In the genomic region with DNA sequence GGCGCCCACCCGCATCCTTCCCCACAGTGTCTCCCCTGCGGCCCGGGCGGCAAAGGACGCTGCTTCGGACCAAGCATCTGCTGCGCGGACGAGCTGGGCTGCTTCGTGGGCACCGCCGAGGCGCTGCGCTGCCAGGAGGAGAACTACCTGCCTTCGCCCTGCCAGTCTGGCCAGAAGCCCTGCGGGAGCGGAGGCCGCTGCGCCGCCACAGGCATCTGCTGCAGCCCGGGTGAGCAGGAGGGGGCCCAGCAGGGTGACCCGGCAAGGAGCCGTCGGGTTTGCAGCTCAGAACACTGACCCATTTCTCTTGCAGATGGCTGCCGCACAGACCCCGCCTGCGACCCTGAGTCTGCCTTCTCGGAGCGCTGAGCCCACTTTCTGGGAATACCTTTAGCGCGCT, we compare ENCODE assay signal across 10 mouse cellular contexts. TPM values are rescaled to one million over a fixed set of nuclear protein-coding genes. Genes with fewer than 3 reads are reported as not detected.
DNase-seq lines count a peak whose midpoint lies in the region; ATAC-seq and TF ChIP-seq lines count a peak whose summit lies in the region.
"Not testable (repeated sequence)": the region's sequence is repeated elsewhere in the genome, so short reads cannot be mapped to it uniquely, and the experiment has no call there.
"Had no signal": no experiment of that assay in that cellular context is flagged by ENCODE, and none has a peak within 500 bp of the region (broad histone marks: within the 10 kb centered on the region; RNA-seq: fewer than 3 reads in every experiment).

No protein-coding gene starts in this region.

- H3K4me1 ChIP-seq in embryonic facial prominence, embryonic 10.5 days = peaks cover 31% of the 10 kb centered on the region
- H3K4me1 ChIP-seq in hindbrain, embryonic 14.5 days (replicated peaks; ENCODE audit: control insufficient read depth, insufficient read depth, low read length) = peaks cover 13% of the 10 kb centered on the region; the same call in 1 of the 2 replicates
- H3K4me1 ChIP-seq in liver, embryonic 15.5 days (replicated peaks) = peaks cover 15% of the 10 kb centered on the region
- H3K4me1 ChIP-seq in midbrain, embryonic 16.5 days (ENCODE audit: control insufficient read depth, insufficient read depth, low read length) = peaks cover 16% of the 10 kb centered on the region
- H3K4me1 ChIP-seq in stomach, postnatal 0 days (replicated peaks; ENCODE audit: control insufficient read depth, insufficient read depth) = not testable (repeated sequence)

- H3K36me3 ChIP-seq in embryonic facial prominence, embryonic 10.5 days (replicated peaks); hindbrain, embryonic 14.5 days (replicated peaks; ENCODE audit: control insufficient read depth, insufficient read depth); liver, embryonic 15.5 days (replicated peaks); midbrain, embryonic 16.5 days (ENCODE audit: control insufficient read depth, insufficient read depth, low read length); stomach, postnatal 0 days (ENCODE audit: control insufficient read depth, insufficient read depth, low read length): not testable (repeated sequence)

- not testable (repeated sequence) for TF ChIP-seq CTCF in stomach, postnatal 0 days (IDR thresholded peaks at IDR 0.05; ENCODE audit: low read depth)

- intact Hi-C loops in gastrocnemius, postnatal 14 days (cut with DNase I; ENCODE audit: low total_unique reads) = not testable (repeated sequence)

- TF ChIP-seq EP300 in stomach, postnatal 0 days (optimal IDR thresholded peaks at IDR 0.05) = not testable (repeated sequence)

- H3K9ac ChIP-seq in hindbrain, embryonic 14.5 days; liver, embryonic 15.5 days: not testable (repeated sequence)
- H3K9ac ChIP-seq in midbrain, embryonic 16.5 days (ENCODE audit: low read depth, low read length) = 0 out of 2 replicates have a peak overlapping the region, but pooled peaks have one; percentile 21
- H3K9ac ChIP-seq in stomach, postnatal 0 days (ENCODE audit: low read length) = peak overlapping the region; percentile 38

- not testable (repeated sequence) for H3K27ac ChIP-seq in embryonic facial prominence, embryonic 10.5 days (replicated peaks); hindbrain, embryonic 14.5 days; liver, embryonic 15.5 days (replicated peaks); midbrain, embryonic 16.5 days (ENCODE audit: low read length); stomach, postnatal 0 days (replicated peaks)

- peaks cover 90% of the 10 kb centered on the region for H3K27me3 ChIP-seq in embryonic facial prominence, embryonic 10.5 days (replicated peaks; ENCODE audit: low read depth, poor library complexity, severe bottlenecking)
- H3K27me3 ChIP-seq in hindbrain, embryonic 14.5 days (ENCODE audit: control insufficient read depth, insufficient read depth, low read length) = peaks cover 71% of the 10 kb centered on the region
- H3K27me3 ChIP-seq in liver, embryonic 15.5 days = peaks cover 79% of the 10 kb centered on the region
- H3K27me3 ChIP-seq in midbrain, embryonic 16.5 days (ENCODE audit: control insufficient read depth, insufficient read depth, low read depth, low read length) = peaks cover 57% of the 10 kb centered on the region
- not testable (repeated sequence) for H3K27me3 ChIP-seq in stomach, postnatal 0 days (ENCODE audit: control insufficient read depth, insufficient read depth, low read length)

- peak overlapping the region; percentile 47 for H3K4me3 ChIP-seq in embryonic facial prominence, embryonic 10.5 days
- H3K4me3 ChIP-seq in hindbrain, embryonic 14.5 days (replicated peaks; ENCODE audit: low read length) = peak overlapping the region; percentile 20
- H3K4me3 ChIP-seq in liver, embryonic 15.5 days (replicated peaks) = peak overlapping the region; percentile 6; the same call in 1 of the 2 replicates
- peak overlapping the region; percentile 27 for H3K4me3 ChIP-seq in midbrain, embryonic 16.5 days (ENCODE audit: low read depth, low read length)
- peak overlapping the region; percentile 26 for H3K4me3 ChIP-seq in stomach, postnatal 0 days (ENCODE audit: low read depth, low read length)

- H3K9me3 ChIP-seq in embryonic facial prominence, embryonic 10.5 days; hindbrain, embryonic 14.5 days (ENCODE audit: control insufficient read depth, low read length); liver, embryonic 15.5 days (replicated peaks); midbrain, embryonic 16.5 days (replicated peaks; ENCODE audit: control insufficient read depth, low read length, poor library complexity, severe bottlenecking); stomach, postnatal 0 days (ENCODE audit: control insufficient read depth, low read length): not testable (repeated sequence)

- H3K4me2 ChIP-seq in hindbrain, embryonic 14.5 days (replicated peaks) = peak overlapping the region; percentile 42
- peak overlapping the region; percentile 46 for H3K4me2 ChIP-seq in liver, embryonic 15.5 days
- peak overlapping the region; percentile 49 for H3K4me2 ChIP-seq in midbrain, embryonic 16.5 days (ENCODE audit: low read length)
- peak overlapping the region; percentile 47 for H3K4me2 ChIP-seq in stomach, postnatal 0 days (replicated peaks; ENCODE audit: low read depth)

- ATAC-seq in hindbrain, embryonic 14.5 days (ENCODE audit: low FRiP score); liver, embryonic 15.5 days (ENCODE audit: insufficient read depth); midbrain, embryonic 16.5 days: not testable (repeated sequence)
- ATAC-seq in stomach, postnatal 0 days (ENCODE audit: low FRiP score, low TSS enrichment) = 0 out of 2 replicates have a peak, but pooled peaks have one; percentile 8

- 2% methylated on average over 32 of the region's 32 CpGs for WGBS in embryonic facial prominence, embryonic 10.5 days
- WGBS in hindbrain, embryonic 14.5 days = 1% methylated on average over 28 of the region's 32 CpGs
- 6% methylated on average over 32 of the region's 32 CpGs for WGBS in liver, embryonic 15.5 days (ENCODE audit: insufficient replicate concordance)
- 1% methylated on average over 30 of the region's 32 CpGs for WGBS in midbrain, embryonic 16.5 days
- WGBS in stomach, postnatal 0 days = 3% methylated on average over 26 of the region's 32 CpGs

- DNase-seq in adrenal gland, postnatal 14 days = peak; percentile 40
- DNase-seq in embryonic facial prominence, embryonic 10.5 days (ENCODE audit: low spot score) = peak; percentile 53
- peak; percentile 30 for DNase-seq in gastrocnemius, postnatal 14 days
- DNase-seq in hindbrain, embryonic 14.5 days (ENCODE audit: low spot score) = not testable (repeated sequence)
- DNase-seq in kidney, postnatal 14 days = peak; percentile 37
- DNase-seq in stomach, postnatal 0 days (ENCODE audit: low spot score) = peak; percentile 46

RNA-seq across cellular contexts. Expression of a gene that starts 0.6 kb away (rescaled TPM):
- not detected in 2 replicates for total RNA-seq in adrenal gland, postnatal 14 days (2021)
- not detected in 2 replicates for polyA plus RNA-seq in embryonic facial prominence, embryonic 10.5 days (2016; fragmentation: Nextera tagmentation; extraction: Ambion mirVana)
- total RNA-seq in gastrocnemius, postnatal 14 days (2021) = not detected
- 0.87 TPM in 1 of 2 replicates, not detected in the other for polyA plus RNA-seq in hindbrain, embryonic 14.5 days (2014; fragmentation: Nextera tagmentation; extraction: Ambion mirVana)
- polyA plus RNA-seq in liver, embryonic 15.5 days (2015; fragmentation: Nextera tagmentation; extraction: Ambion mirVana) = not detected in 2 replicates
- polyA plus RNA-seq in midbrain, embryonic 16.5 days (2015; fragmentation: Nextera tagmentation; extraction: Ambion mirVana) = 0.93 and 15.3 TPM in 2 replicates
- polyA plus RNA-seq in stomach, postnatal 0 days (2015; fragmentation: Nextera tagmentation; extraction: Ambion mirVana) = not detected in 2 replicates
- total RNA-seq: gastrocnemius, postnatal 25 days; layer of hippocampus, postnatal 36 days had no signal

RNA-seq across cellular contexts. Expression of a gene that starts 5.8 kb away (rescaled TPM):
- total RNA-seq in adrenal gland, postnatal 14 days (2021) = not detected in 2 replicates
- not detected in 2 replicates for polyA plus RNA-seq in embryonic facial prominence, embryonic 10.5 days (2016; fragmentation: Nextera tagmentation; extraction: Ambion mirVana)
- total RNA-seq in gastrocnemius, postnatal 14 days (2021) = not detected
- polyA plus RNA-seq in hindbrain, embryonic 14.5 days (2014; fragmentation: Nextera tagmentation; extraction: Ambion mirVana) = not detected in 2 replicates
- polyA plus RNA-seq in liver, embryonic 15.5 days (2015; fragmentation: Nextera tagmentation; extraction: Ambion mirVana) = not detected in 2 replicates
- 76.0 and 77.8 TPM in 2 replicates for polyA plus RNA-seq in midbrain, embryonic 16.5 days (2015; fragmentation: Nextera tagmentation; extraction: Ambion mirVana)
- 0.23 and 0.36 TPM in 2 replicates for polyA plus RNA-seq in stomach, postnatal 0 days (2015; fragmentation: Nextera tagmentation; extraction: Ambion mirVana)
- total RNA-seq: gastrocnemius, postnatal 25 days had no signal

RNA-seq across cellular contexts. Expression of a gene that starts 13.0 kb away (rescaled TPM):
- 54.5 and 63.2 TPM in 2 replicates for total RNA-seq in adrenal gland, postnatal 14 days (2021)
- polyA plus RNA-seq in embryonic facial prominence, embryonic 10.5 days (2016; fragmentation: Nextera tagmentation; extraction: Ambion mirVana) = 83.7 and 86.4 TPM in 2 replicates
- total RNA-seq in gastrocnemius, postnatal 14 days (2021) = 10 to 100 TPM; 41.6 to 47.5 TPM
- polyA plus RNA-seq in hindbrain, embryonic 14.5 days (2014; fragmentation: Nextera tagmentation; extraction: Ambion mirVana) = 96.8 and 107 TPM in 2 replicates
- polyA plus RNA-seq in liver, embryonic 15.5 days (2015; fragmentation: Nextera tagmentation; extraction: Ambion mirVana) = 40.3 and 41.1 TPM in 2 replicates
- 99.4 and 109 TPM in 2 replicates for polyA plus RNA-seq in midbrain, embryonic 16.5 days (2015; fragmentation: Nextera tagmentation; extraction: Ambion mirVana)
- polyA plus RNA-seq in stomach, postnatal 0 days (2015; fragmentation: Nextera tagmentation; extraction: Ambion mirVana) = 74.6 and 76.3 TPM in 2 replicates

RNA-seq across cellular contexts. Expression of a gene that starts 53.3 kb away (rescaled TPM):
- total RNA-seq in adrenal gland, postnatal 14 days (2021) = 13.4 and 14.0 TPM in 2 replicates
- polyA plus RNA-seq in embryonic facial prominence, embryonic 10.5 days (2016; fragmentation: Nextera tagmentation; extraction: Ambion mirVana) = 23.3 and 25.5 TPM in 2 replicates
- 1 to 10 TPM; 5.4 to 6.1 TPM for total RNA-seq in gastrocnemius, postnatal 14 days (2021)
- polyA plus RNA-seq in hindbrain, embryonic 14.5 days (2014; fragmentation: Nextera tagmentation; extraction: Ambion mirVana) = 11.5 and 12.8 TPM in 2 replicates
- 8.6 and 9.5 TPM in 2 replicates for polyA plus RNA-seq in liver, embryonic 15.5 days (2015; fragmentation: Nextera tagmentation; extraction: Ambion mirVana)
- 10.2 and 11.4 TPM in 2 replicates for polyA plus RNA-seq in midbrain, embryonic 16.5 days (2015; fragmentation: Nextera tagmentation; extraction: Ambion mirVana)
- 6.5 and 6.7 TPM in 2 replicates for polyA plus RNA-seq in stomach, postnatal 0 days (2015; fragmentation: Nextera tagmentation; extraction: Ambion mirVana)

RNA-seq across cellular contexts. Expression of a gene that starts 53.3 kb away (rescaled TPM):
- total RNA-seq in adrenal gland, postnatal 14 days (2021) = 5.1 and 5.6 TPM in 2 replicates
- 21.3 and 21.6 TPM in 2 replicates for polyA plus RNA-seq in embryonic facial prominence, embryonic 10.5 days (2016; fragmentation: Nextera tagmentation; extraction: Ambion mirVana)
- total RNA-seq in gastrocnemius, postnatal 14 days (2021) = 1 to 10 TPM; 3.8 to 5.2 TPM
- polyA plus RNA-seq in hindbrain, embryonic 14.5 days (2014; fragmentation: Nextera tagmentation; extraction: Ambion mirVana) = 9.7 and 12.6 TPM in 2 replicates
- 4.8 and 5.0 TPM in 2 replicates for polyA plus RNA-seq in liver, embryonic 15.5 days (2015; fragmentation: Nextera tagmentation; extraction: Ambion mirVana)
- polyA plus RNA-seq in midbrain, embryonic 16.5 days (2015; fragmentation: Nextera tagmentation; extraction: Ambion mirVana) = 8.4 and 8.9 TPM in 2 replicates
- polyA plus RNA-seq in stomach, postnatal 0 days (2015; fragmentation: Nextera tagmentation; extraction: Ambion mirVana) = 3.8 and 4.1 TPM in 2 replicates

Comparison
In these comparisons a context has a peak if more than half of its experiments do, and no peak if none do; other contexts are left out.
1. RNA of a gene that starts 5.8 kb away (polyA plus RNA-seq): 76.0 to 77.8 TPM in midbrain, embryonic 16.5 days; 0.23 to 0.36 TPM in stomach, postnatal 0 days, not detected in hindbrain, embryonic 14.5 days, not detected in embryonic facial prominence, embryonic 10.5 days and not detected in liver, embryonic 15.5 days; every median in the first group is over 10 times any median in the second.
2. Peak in every context shown above with its lines, with median percentiles within 50 percentile points of each other: H3K4me3 ChIP-seq and H3K4me2 ChIP-seq.